Mouse (Mus musculus) kidney, postnatal 14 days (tissue): ENCODE results near the gene Tcf25.

Experiments
- DNase-seq: peaks from one replicate; pipeline ENCODE4 v3.0.0; 2022; ENCODE audit warnings: mixed read lengths

Tcf25 gene

GRCm38 (mm10) chr8:123352118-123352517, 21.4 kb upstream of the Tcf25 start:
- no peak for DNase-seq

- DNase-seq, result peak; percentile 78
Measured at GRCm38 (mm10) chr8:123352786-123353185, 20.8 kb upstream of the Tcf25 start.

- no peak for DNase-seq
Measured at GRCm38 (mm10) chr8:123353216-123353615, 20.3 kb upstream of the Tcf25 start.

DNA sequence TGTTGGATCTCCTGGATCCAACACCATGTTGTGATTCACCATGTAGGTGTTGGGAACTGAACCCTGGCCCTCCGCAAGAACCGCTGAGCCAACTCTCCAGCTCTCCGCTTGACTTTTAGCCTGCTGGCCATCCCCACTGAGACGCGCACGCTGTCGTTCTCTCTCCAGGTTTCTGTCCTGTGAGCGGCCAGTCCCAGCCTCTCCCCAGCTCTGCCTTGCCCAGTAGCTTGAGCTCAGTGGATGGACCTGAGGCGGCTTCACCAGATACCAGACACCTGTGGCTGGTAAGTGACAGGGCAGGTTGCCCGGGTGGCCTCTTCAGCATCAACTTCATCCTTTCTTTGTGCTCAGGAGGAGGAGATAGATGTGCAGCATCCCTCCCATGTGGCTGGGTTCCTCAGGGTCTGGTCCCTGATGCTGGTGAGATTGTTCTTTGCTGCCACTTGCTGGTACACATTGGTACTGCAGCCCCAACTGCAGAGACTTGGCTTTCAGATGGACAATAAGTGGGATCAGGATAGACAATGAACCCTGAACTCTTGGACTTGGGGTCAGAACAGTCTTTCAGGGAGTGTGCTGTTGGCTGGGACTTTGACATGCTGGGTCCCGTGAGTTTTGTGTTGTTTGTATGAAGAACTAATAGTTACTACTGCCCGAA, 12.3 kb upstream of the Tcf25 start:
- DNase-seq, result peak; percentile 86

- DNase-seq, result peak; percentile 96
Measured at GRCm38 (mm10) chr8:123374239-123374578, 656 bp downstream of the Tcf25 start.

DNA sequence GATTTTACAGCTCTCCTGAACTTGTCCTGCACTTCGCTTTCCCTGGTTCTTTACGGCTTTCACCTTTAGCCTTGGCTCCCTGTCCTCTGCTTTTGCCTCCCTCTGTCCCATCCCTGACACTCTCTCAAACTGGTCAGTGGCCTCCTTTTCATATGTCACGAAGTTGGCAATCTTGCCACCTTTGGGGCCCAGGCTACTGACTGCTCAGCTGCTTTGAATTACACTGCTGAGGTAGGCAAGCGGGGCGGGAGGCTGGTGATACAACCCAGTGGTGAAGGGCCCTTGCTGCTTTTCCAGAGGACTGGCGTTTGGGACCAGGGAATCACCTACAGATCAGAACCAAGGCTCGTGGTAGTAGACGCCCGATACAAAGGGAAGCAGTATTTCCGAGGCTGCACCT, 2.1 kb downstream of the Tcf25 start:
- DNase-seq, result no peak

DNA sequence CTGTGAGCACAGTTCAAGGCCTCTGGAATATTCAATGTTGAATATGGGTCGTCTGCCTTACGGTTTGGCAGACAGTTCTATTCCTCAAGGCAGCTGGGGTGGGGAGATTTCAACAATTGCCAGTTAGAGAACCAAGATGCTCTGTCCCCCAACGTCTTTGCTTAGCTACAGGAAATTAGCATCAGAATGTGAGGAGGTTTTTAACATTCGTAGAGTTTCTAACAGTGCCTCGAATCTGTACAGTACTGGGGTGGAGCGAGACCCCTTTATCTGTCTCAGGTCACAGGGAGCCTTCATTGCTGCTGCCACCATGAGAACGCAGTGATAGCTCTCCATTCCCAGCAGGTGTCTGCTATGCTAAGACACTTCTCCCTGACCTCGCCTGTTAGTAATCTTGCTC, 2.6 kb downstream of the Tcf25 start:
- no peak for DNase-seq

DNA sequence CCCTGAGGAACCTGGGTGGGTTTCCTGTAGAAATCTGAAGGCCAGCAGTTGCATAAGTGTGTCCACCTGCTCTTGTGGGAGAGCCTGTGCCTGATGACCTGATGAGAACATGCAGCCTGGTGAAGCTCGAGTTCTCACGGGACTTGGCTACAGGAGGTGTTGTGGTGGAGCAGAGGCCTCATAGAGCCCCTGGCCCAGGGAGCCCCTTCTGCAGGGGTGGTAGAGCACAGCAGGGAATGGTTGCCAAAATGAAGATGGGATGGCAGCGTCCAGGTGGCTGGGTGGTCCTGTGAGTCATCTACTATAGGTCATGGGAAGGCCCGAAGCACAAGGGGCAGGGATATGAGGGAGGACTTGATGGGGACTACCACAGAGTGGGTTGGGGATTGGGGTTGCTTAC, 8.2 kb downstream of the Tcf25 start:
- no peak for DNase-seq

GRCm38 (mm10) chr8:123382516-123382915, 9.0 kb downstream of the Tcf25 start:
- DNase-seq, result peak; percentile 28

GRCm38 (mm10) chr8:123384883-123385540, 11.5 kb downstream of the Tcf25 start:
- peak; percentile 22 for DNase-seq

DNA sequence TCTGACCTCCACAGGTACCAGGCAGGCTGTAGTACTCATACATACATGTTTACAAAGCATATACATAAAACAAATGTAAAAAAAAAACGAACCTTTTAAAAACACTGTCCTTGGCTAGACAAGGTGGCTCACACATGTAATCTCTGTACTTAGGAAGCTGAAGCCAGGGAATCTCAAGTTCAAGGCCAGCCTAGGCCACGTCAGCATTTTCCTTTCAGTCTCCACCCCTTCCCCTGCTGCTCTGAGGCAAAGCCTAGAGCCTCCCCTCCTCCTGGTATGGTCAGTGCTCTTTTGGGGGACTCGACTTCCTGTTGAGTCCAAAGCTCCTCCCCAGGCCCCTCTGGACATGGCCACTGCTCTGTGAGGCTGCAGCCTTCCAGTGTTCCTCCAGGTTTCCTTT, 13.5 kb downstream of the Tcf25 start:
- DNase-seq, result no peak

- DNase-seq, result no peak
Measured at GRCm38 (mm10) chr8:123387801-123388200, 14.2 kb downstream of the Tcf25 start.

DNA sequence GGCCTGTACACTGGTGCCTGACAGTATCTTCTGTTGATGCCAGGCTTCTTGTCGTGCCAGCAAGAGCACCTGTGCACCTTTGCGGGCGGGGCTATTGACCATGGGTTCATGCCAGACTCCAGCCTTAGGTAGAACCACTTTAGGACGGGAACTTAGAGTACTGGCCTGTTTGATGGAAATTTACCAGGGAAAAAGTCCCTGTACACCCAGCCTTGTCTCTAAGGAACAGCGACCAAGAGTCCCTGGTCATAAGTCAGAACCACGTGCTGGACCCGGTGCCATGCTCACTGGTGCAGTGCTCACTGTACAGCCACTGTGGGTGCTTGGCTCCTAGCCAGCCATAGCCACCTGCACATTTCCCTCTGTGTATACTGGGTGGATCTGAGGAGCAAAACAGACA, 15.5 kb downstream of the Tcf25 start:
- DNase-seq, result peak; percentile 46

GRCm38 (mm10) chr8:123398308-123398707, 24.8 kb downstream of the Tcf25 start:
- no peak for DNase-seq

- DNase-seq, result no peak
Measured at GRCm38 (mm10) chr8:123401936-123402335, 28.4 kb downstream of the Tcf25 start.

- DNase-seq, result no peak
Measured at GRCm38 (mm10) chr8:123402730-123403326, 29.3 kb downstream of the Tcf25 start.

- no peak for DNase-seq
Measured at GRCm38 (mm10) chr8:123404521-123404920, 31.0 kb downstream of the Tcf25 start.

- peak; percentile 62 for DNase-seq
Measured at GRCm38 (mm10) chr8:123406786-123407185, 33.2 kb downstream of the Tcf25 start, which contains the start of gene Mc1r. TSS of gene Mc1r (plus strand) at chr8:123407107.

- DNase-seq, result no peak
Measured at GRCm38 (mm10) chr8:123407612-123408011, 34.1 kb downstream of the Tcf25 start.

DNA sequence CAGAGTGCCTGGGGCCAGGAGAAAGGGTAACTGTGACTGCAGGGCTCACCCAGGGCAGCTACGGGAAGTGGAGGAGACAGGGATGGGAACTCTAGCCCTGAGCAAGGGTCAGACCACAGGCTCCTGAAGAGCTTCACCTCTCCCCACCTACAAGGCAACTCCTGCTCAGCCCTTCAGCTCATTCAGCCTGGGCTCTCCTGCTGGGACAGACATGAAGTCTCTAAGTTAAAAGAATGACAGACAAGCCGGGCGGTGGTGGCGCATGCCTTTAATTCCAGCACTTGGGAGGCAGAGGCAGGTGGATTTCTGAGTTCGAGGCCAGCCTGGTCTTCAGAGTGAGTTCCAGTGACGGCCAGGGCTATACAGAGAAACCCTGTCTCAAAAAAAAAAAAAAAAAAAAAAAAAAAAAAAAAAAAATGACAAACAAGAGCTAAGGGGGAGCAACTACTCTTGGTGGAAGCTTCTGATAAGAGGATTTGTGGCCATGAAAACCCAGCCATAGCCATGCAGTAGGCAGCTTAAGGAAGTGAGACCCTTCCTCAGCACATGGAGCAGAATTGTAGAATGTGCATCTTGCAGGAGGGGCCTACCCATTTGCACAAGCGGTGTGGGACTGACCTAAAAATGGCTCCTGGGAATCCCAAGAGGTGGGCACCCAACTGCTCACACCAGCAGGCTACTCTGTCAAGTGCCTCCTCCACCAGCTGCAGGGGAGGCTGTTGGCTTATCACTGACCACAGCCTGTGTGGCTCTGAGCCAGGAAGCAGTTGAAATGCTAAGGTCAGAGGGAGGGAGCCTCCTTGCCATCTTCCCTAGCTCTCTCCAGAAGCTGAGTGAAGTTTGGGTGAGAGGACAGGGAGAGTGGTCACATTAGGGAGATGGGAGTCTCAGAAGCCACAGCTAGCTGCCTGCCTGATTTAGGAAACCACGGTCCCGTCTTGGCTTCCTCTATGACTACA, 35.3 kb downstream of the Tcf25 start:
- no peak for DNase-seq

DNA sequence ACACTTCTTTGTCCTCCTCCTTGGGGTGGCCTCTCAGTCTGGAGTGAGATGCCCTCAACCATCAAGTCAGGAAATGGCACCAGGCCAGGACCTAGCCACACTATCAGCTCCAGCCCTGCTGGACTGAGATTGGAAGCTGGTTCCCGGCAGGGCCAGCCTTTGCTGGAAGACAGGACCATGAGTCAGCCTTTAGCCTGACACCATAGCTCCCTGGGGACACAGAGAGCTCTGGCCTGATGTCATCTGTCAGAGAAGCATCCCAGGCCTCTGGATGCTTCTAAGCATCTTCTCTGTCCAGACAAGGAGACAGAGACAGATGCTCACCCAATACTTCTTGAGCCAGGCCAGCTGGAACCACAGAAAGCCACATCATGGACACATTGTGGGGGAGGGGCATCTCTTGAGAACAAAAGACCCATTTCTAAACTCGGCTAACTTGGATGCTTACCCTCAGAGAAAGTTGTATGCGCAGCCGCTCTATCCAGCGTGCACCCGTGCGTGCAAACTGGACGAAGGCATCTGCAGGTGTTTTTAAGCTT, 36.6 kb downstream of the Tcf25 start:
- peak; percentile 23 for DNase-seq

- DNase-seq, result no peak
Measured at GRCm38 (mm10) chr8:123410788-123411187, 37.2 kb downstream of the Tcf25 start.

DNA sequence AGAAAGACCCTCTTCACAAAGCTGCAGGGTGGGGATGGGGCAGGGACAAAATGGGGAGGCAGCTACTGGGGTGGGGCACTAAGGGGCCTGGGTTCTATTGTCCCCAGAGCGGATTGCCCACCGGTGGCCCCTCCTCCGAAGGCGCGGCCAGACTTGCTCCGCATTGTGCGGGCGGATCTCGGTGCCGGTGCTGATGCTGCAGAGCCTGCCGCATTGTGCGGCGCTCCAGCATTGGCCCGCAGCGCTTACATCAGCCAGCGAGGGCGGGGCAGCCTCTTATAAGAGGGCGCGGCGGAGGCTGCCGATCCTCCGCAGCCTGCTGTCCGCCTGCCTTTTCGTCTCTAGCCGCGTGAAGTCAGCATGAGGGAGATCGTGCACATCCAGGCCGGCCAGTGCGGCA, 37.7 kb downstream of the Tcf25 start, which contains the start of gene Tubb3:
Tubb3 (plus strand) TSS at position 179 of the 400 bp plus-strand sequence.
- peak; percentile 50 for DNase-seq
